Mouse (Mus musculus) B cell, adult 67 days (primary cell): ENCODE data around the gene H2-DMb1. TPM values are rescaled to one million over a fixed set of nuclear protein-coding genes. Genes with fewer than 3 reads are reported as not detected.

Source experiments
- total RNA-seq, 2 experiments: library from RNA; stranded (reverse); gene quantifications; 4 replicates each; pipeline ENCODE4 v1.2.4; 2023

The H2-DMb1 gene
- total RNA-seq = 100 to 1,000 TPM; 605 to 615 TPM

GRCm38 (mm10) chr17:34152923-34153322 lies at the start of gene H2-DMb1:
Gene H2-DMb1, plus strand, starts transcription at chr17:34153072.

GRCm38 (mm10) chr17:34119249-34120179 lies 33.4 kb upstream of the H2-DMb1 start, which contains the start of gene H2-DMa:
Gene H2-DMa, plus strand, starts transcription at chr17:34119541.

DNA sequence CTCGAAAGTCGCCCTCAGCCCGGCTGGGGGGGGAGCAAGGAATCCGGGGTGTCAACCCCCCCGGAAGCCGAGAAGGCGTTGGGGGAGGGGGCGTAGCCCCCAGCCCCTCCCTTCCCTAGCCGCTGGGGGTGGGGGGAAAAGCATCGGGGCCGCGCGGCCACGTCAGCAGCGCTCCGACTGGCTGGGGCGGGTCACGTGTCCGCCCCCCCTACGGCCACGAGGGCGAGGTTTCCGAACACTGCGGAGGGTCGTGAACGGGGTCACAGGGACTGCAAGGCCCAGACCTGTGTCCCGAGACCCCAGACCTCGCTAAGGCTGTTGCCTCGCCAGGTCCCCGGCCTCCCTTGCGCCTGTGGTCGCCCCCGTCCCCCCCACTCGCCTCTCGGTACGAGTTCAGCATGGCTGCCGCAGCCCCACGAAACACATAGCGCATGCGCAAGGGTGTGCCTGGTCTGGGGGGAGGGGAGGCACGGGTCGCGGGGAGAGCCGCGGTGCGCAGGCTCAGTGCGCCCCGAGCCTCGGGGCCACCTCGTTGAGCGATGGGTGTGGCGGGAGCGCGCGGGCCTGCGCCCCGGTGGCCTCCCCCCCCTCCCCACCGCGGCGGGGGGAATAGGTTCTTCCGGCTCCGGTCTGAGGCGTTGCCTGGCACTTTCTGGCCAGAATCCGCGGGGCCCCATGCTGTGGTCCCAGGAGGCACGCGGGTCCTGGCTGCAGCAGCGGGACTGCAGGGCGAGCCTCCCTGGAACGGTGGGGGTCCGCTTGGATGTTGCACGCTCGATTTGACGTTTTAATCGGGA lies 30.5 kb upstream of the H2-DMb1 start, which contains the start of gene Brd2:
Brd2 (minus strand) TSS at position 447 of the 797 bp plus-strand sequence.

GRCm38 (mm10) chr17:34143033-34143432 lies 9.8 kb upstream of the H2-DMb1 start, which contains the start of gene H2-DMb2:
Gene H2-DMb2, plus strand, starts transcription at chr17:34143307.

DNA sequence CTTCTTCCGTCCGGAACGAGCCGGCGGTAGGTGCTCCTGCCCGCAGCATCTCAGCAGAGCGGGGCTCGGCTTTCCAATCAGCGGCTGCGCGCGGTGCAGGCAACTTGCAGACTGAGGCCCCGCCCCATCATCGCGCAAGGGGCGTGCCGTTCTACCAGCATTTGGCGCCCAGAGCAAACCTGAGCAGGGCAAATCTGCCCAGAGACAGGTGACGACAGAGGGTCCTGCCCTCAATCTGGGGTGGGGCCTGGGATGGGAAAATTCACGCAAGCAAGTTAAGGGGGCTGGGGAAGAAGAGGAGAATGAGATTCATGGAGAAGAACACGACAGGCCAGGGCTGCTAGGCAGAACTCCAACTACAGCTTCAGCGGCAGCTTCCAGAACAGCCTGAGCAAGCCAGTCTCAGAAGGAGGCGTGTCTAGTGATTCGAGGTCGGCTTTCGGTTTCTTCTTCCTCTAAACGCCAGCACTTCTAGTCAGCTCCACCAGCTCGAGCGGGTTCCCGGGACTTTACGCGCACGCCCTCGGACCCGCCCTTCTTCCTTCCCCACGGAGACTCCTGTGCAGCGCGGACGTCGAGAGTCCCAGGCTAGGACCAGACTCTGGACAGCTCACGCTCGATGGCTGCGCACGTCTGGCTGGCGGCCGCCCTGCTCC lies 34.5 kb downstream of the H2-DMb1 start, which contains the start of the genes Tap1 and Psmb9:
Tap1 (plus strand) TSS at position 293 of the 656 bp plus-strand sequence.
Psmb9 (minus strand) TSS at position 504 of the 656 bp plus-strand sequence.

GRCm38 (mm10) chr17:34196941-34197894 lies 44.3 kb downstream of the H2-DMb1 start, which contains the start of gene Psmb8:
Gene Psmb8, plus strand, starts transcription at chr17:34197721.

DNA sequence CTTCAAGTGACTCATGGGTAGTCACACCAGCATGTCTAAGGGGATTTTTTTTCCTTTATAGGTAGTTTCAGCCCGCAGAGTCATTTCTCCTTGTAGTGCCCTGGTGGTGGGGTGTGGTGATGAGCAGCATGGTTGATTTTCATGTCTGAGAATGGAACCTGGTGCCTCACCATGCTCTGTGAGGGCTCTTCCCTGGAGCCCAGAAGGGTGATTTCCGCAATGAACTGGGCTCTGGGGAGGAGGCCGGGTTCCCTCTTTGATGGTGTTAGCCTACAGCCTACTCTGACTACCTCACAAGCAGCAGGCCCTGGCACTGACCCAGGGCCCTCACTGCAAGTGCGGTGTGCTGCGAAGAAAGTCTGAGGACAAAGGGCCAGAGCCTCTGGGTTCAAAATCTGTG lies 50.6 kb downstream of the H2-DMb1 start, which contains the start of gene Tap2:
Tap2 (plus strand) TSS at position 84 of the 400 bp plus-strand sequence.

Other genes starting within 250 kb of the H2-DMb1 start
- gene Platr17, start 247.9 kb upstream of the H2-DMb1 start, total RNA-seq = under 1 TPM; 0.74 to 0.96 TPM
- 10 to 100 TPM; 56.7 to 66.7 TPM for gene Daxx, start 243.7 kb upstream of the H2-DMb1 start, total RNA-seq
- gene Tapbp, start 237.2 kb upstream of the H2-DMb1 start, total RNA-seq = 100 to 1,000 TPM; 452 to 506 TPM
- 10 to 100 TPM; 34.9 to 41.2 TPM for gene Zbtb22, start 237.2 kb upstream of the H2-DMb1 start, total RNA-seq
- 100 to 1,000 TPM; 191 to 196 TPM for gene Rgl2, start 223.5 kb upstream of the H2-DMb1 start, total RNA-seq
- gene Pfdn6, start 212.7 kb upstream of the H2-DMb1 start, total RNA-seq = 10 to 100 TPM; 62.1 to 66.8 TPM
- 10 to 100 TPM; 40.2 to 41.2 TPM for gene Wdr46, start 212.4 kb upstream of the H2-DMb1 start, total RNA-seq
- gene B3galt4, start 201.6 kb upstream of the H2-DMb1 start, total RNA-seq = 1 to 10 TPM; 6.1 to 7.1 TPM
- 10 to 100 TPM; 95.0 to 95.1 TPM for gene Vps52, start 197.3 kb upstream of the H2-DMb1 start, total RNA-seq
- gene Rps18, start 197.1 kb upstream of the H2-DMb1 start, total RNA-seq = 1,000 to 10,000 TPM; 1,402 to 1,461 TPM
- gene H2-K1, start 152.7 kb upstream of the H2-DMb1 start, total RNA-seq = 1,000 to 10,000 TPM; 2,757 to 2,769 TPM
- 10 to 100 TPM; 35.8 to 40.6 TPM for gene Ring1, start 128.4 kb upstream of the H2-DMb1 start, total RNA-seq
- 100 to 1,000 TPM; 145 to 161 TPM for gene H2-Ke6, start 125.0 kb upstream of the H2-DMb1 start, total RNA-seq
- 10 to 100 TPM; 81.1 to 92.0 TPM for gene Slc39a7, start 121.4 kb upstream of the H2-DMb1 start, total RNA-seq
- 100 to 1,000 TPM; 119 to 129 TPM for gene Rxrb, start 121.3 kb upstream of the H2-DMb1 start, total RNA-seq
- 1 to 10 TPM; 9.3 to 9.6 TPM for gene Col11a2, start 113.6 kb upstream of the H2-DMb1 start, total RNA-seq
- 100 to 1,000 TPM; 208 to 232 TPM for gene H2-Oa, start 60.7 kb upstream of the H2-DMb1 start, total RNA-seq
- 100 to 1,000 TPM; 579 to 585 TPM for gene H2-DMa, start 33.5 kb upstream of the H2-DMb1 start, total RNA-seq
- gene Brd2, start 30.4 kb upstream of the H2-DMb1 start, total RNA-seq = 100 to 1,000 TPM; 526 to 537 TPM
- 1,000 to 10,000 TPM; 1,421 to 1,463 TPM for gene H2-DMb2, start 9.8 kb upstream of the H2-DMb1 start, total RNA-seq
- gene Tap1, start 34.5 kb downstream of the H2-DMb1 start, total RNA-seq = 100 to 1,000 TPM; 143 to 169 TPM
- 100 to 1,000 TPM in 1 of 2 experiments, 10 to 100 TPM in 1; 96.9 to 120 TPM for gene Psmb9, start 34.7 kb downstream of the H2-DMb1 start, total RNA-seq
- 100 to 1,000 TPM; 240 to 265 TPM for gene Psmb8, start 44.6 kb downstream of the H2-DMb1 start, total RNA-seq
- gene Tap2, start 50.5 kb downstream of the H2-DMb1 start, total RNA-seq = 100 to 1,000 TPM; 125 to 140 TPM
- gene H2-Ob, start 85.8 kb downstream of the H2-DMb1 start, total RNA-seq = 1,000 to 10,000 TPM; 1,014 to 1,076 TPM
- gene H2-Ab1, start 104.6 kb downstream of the H2-DMb1 start, total RNA-seq = 1,000 to 10,000 TPM; 6,321 to 6,441 TPM
- gene H2-Aa, start 134.8 kb downstream of the H2-DMb1 start, total RNA-seq = 1,000 to 10,000 TPM; 4,632 to 4,642 TPM
- 1,000 to 10,000 TPM; 3,437 to 3,484 TPM for gene H2-Eb1, start 152.8 kb downstream of the H2-DMb1 start, total RNA-seq
- 10 to 100 TPM; 33.6 to 48.0 TPM for gene H2-Eb2, start 172.6 kb downstream of the H2-DMb1 start, total RNA-seq
- gene Btnl2, start 201.8 kb downstream of the H2-DMb1 start, total RNA-seq = 10 to 100 TPM in 1 of 2 experiments, 1 to 10 TPM in 1; 9.3 to 12.5 TPM
- 1 to 10 TPM; 2.7 to 4.5 TPM for gene Btnl1, start 224.1 kb downstream of the H2-DMb1 start, total RNA-seq
- gene BC051142, start 245.7 kb downstream of the H2-DMb1 start, total RNA-seq = 10 to 100 TPM; 14.3 to 15.6 TPM